Mouse (Mus musculus) B cell, adult 2 months (primary cell): Measurements from ENCODE around the gene Zscan26.
A peak's percentile ranks its signal among the peaks of the same experiment; 100 is the strongest.
"Not testable (repeated sequence)": the region's sequence is repeated elsewhere in the genome, so short reads cannot be mapped to it uniquely, and the experiment has no call there.

Source experiments
- DNase-seq, 2 experiments: peaks; one replicate each; pipeline ENCODE4 v3.0.0; 2022

Gene Zscan26

GRCm38 (mm10) chr13:21453449-21453848 is at the start of gene Zscan26:
Gene Zscan26, minus strand, starts transcription at chr13:21453730.
- peak; percentile 86 to 87 for DNase-seq

- no peak for DNase-seq
Measured at GRCm38 (mm10) chr13:21502296-21502695, 48.8 kb upstream of the Zscan26 start.

GRCm38 (mm10) chr13:21501182-21501581 is 47.7 kb upstream of the Zscan26 start, which contains the start of gene Gm11273:
Gene Gm11273, minus strand, starts transcription at chr13:21501418.
- DNase-seq, result not testable (repeated sequence)

- no peak for DNase-seq
Measured at GRCm38 (mm10) chr13:21495080-21495479, 41.5 kb upstream of the Zscan26 start, which contains the start of gene AK157302. Gene AK157302, plus strand, starts transcription at chr13:21495223.

- DNase-seq, result no peak
Measured at GRCm38 (mm10) chr13:21492847-21493246, 39.3 kb upstream of the Zscan26 start.

- DNase-seq, result no peak
Measured at GRCm38 (mm10) chr13:21486881-21487280, 33.4 kb upstream of the Zscan26 start.

- DNase-seq, result not testable (repeated sequence)
Measured at GRCm38 (mm10) chr13:21478759-21479670, 25.5 kb upstream of the Zscan26 start, which contains the start of the genes Zkscan4 and Gm10065. Gene Zkscan4, plus strand, starts transcription at chr13:21478907. Gene Gm10065, minus strand, starts transcription at chr13:21479441.

- no peak for DNase-seq
Measured at GRCm38 (mm10) chr13:21472427-21472826, 18.9 kb upstream of the Zscan26 start.

GRCm38 (mm10) chr13:21469097-21469496 is 15.6 kb upstream of the Zscan26 start:
- DNase-seq, result no peak

GRCm38 (mm10) chr13:21468061-21469019 is 14.8 kb upstream of the Zscan26 start, which contains the start of gene Nkapl:
Gene Nkapl, minus strand, starts transcription at chr13:21468509.
- DNase-seq, result peak; percentile 64 to 72

GRCm38 (mm10) chr13:21467336-21467735 is 13.8 kb upstream of the Zscan26 start:
- no peak for DNase-seq

- DNase-seq, result not testable (repeated sequence)
Measured at GRCm38 (mm10) chr13:21462516-21462915, 9.0 kb upstream of the Zscan26 start.

- DNase-seq, result no peak
Measured at GRCm38 (mm10) chr13:21456347-21456746, 2.8 kb upstream of the Zscan26 start.

- no peak for DNase-seq
Measured at GRCm38 (mm10) chr13:21454133-21454532, 603 bp upstream of the Zscan26 start.

GRCm38 (mm10) chr13:21453042-21453441 is 488 bp downstream of the Zscan26 start:
- DNase-seq, result no peak

GRCm38 (mm10) chr13:21447856-21448614 is 5.5 kb downstream of the Zscan26 start:
- DNase-seq, result no peak

- DNase-seq, result no peak
Measured at GRCm38 (mm10) chr13:21446796-21447195, 6.7 kb downstream of the Zscan26 start.

- DNase-seq, result no peak
Measured at GRCm38 (mm10) chr13:21441207-21441572, 12.3 kb downstream of the Zscan26 start.

- DNase-seq, result peak; percentile 29 to 39
Measured at GRCm38 (mm10) chr13:21440503-21441206, 12.9 kb downstream of the Zscan26 start, which contains the start of gene Pgbd1. Gene Pgbd1, minus strand, starts transcription at chr13:21441058.

GRCm38 (mm10) chr13:21435476-21435875 is 18.1 kb downstream of the Zscan26 start:
- DNase-seq, result no peak

GRCm38 (mm10) chr13:21427631-21428030 is 25.9 kb downstream of the Zscan26 start:
- DNase-seq, result no peak
